Mouse (Mus musculus) liver, embryonic 14.5 days (tissue): Measurements from ENCODE around the gene Lins1.

Experiments used
- CTCF ChIP-seq: IDR thresholded peaks from 2 replicates; pipeline ENCODE4 v1.5.1; 2016; ENCODE audit warnings: antibody characterized with exemption, low read depth, control low read depth
- EP300 ChIP-seq: IDR thresholded peaks from 2 replicates; pipeline ENCODE4 v1.6.1; 2016; ENCODE audit warnings: antibody characterized with exemption, low read depth

- TF ChIP-seq CTCF (peak; percentile 93), EP300 (no peak)
These were observed 28.1 kb upstream of the Lins1 start for GRCm38 (mm10) chr7:66661572-66661971.
